Mouse (Mus musculus) thymus, postnatal 25 days (tissue): ENCODE results near the gene Rbfox3.

Source experiments
- DNase-seq: peaks from one replicate; pipeline ENCODE4 v3.0.0; 2022

The Rbfox3 gene

GRCm38 (mm10) chr11:118754535-118754934, 156.9 kb downstream of the Rbfox3 start:
- DNase-seq = no peak

DNA sequence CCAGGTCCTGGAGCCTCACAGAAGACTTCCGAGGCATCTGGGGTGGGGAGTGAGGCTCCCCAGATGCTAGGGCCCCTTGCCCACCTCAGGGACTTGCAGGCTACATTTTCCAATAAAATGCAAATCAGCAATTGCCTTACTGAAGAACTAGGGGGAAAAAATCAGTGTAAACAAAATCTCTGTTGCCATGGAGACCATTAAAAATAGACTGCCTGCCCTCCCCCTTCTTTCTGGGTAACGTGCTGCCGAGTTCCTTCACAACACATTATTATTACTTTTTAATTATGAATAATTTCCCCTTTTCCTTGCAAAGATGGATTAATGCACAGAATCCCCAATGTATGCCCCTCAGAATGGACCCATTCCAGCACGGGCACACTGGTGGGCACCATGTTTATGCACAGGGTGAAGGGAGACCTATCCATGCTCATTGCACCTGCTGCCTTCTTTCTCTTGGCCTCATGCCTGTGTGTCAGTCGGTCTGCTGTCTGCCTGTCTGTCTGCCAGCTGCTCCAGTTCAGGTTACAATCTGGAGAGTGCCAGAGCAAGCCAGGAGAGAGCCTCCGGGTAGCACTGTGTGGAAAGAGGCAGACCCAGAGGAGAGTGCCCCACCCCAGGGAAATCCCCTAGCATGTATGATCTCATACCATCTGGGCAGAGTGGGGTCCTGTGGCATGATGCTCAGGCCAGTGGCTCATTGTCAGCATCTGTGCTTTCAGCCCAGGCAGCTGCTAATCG, 159.3 kb downstream of the Rbfox3 start:
- DNase-seq = no peak

GRCm38 (mm10) chr11:118750745-118751330, 160.6 kb downstream of the Rbfox3 start:
- DNase-seq = no peak

DNA sequence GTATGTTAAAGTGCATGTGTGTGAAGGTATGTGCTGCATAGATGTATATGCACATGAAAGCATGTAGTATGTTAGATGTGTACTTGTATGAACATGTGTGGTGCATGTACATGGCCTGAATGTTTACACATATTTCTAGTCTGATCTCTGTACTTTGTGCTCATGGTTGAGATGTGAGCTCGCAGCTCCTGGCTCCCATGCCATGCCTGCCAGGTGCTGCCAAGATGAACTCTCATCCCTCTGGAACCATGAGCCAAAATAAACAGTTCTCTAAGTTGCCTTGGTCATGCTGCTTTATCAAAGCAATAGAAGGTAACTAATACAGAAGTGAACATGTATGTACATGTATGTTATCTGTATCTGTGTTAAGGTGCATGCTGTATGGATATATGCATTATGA, 161.9 kb downstream of the Rbfox3 start:
- no peak for DNase-seq

- no peak for DNase-seq
These were observed 162.8 kb downstream of the Rbfox3 start for GRCm38 (mm10) chr11:118748622-118749021.

DNA sequence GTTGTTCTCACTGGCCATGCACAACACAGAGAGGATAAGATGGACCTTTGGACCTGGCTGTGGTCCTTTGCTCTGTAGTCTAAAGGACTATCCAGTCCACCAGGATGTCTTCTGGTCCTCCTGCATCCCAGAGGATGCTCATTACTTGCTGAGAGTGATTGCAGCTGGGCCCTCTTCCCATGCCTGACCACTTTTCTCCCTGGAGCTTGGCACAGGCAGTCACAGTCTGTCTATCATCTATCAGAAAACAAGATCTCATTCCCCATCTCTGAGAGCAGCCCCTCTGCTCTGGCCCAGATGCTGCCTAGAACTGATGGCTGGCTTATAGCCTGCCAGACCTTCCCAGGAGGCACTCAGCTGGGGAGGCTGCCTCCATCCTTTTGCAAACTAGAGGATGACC, 166.1 kb downstream of the Rbfox3 start:
- no peak for DNase-seq

DNA sequence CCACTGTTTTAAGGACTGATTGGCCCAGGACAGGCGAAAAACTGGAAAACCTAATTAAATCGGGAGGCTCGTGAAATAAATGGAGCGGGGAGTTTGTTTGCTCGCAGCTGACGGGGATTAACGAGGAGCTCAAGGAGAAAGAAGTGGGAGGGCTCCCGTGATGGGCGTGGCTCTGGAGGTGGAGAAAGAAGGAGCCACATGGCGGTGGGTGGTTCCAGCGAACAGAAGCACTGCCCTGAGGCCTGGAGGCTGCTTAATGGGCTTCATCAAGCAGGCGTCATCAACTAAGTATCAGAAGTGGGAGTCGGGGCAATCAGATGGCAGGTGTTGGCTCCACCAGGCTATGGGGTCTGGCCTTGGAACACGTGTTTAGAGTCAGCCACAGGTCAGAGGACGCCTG, 166.6 kb downstream of the Rbfox3 start:
- DNase-seq = no peak

DNA sequence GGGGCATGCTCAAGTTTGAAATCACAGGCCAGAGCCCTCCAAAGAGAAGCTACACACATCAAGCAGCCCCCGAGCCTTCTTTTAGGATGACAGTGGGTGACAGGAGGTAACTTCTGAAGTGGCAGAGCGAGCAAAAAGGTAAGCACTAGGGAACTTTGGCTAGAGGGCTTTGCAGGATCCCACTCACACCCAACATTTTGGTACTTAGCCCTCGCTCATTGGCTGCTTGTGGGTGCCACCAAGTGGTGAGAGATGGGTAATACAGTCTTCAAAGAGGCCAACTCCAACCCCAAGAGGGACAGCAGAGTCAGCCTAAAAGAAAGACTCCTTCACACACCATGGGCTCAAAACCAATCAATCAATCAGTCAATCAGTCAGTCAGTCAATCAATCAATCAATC, 168.6 kb downstream of the Rbfox3 start:
- DNase-seq = peak; percentile 27

DNA sequence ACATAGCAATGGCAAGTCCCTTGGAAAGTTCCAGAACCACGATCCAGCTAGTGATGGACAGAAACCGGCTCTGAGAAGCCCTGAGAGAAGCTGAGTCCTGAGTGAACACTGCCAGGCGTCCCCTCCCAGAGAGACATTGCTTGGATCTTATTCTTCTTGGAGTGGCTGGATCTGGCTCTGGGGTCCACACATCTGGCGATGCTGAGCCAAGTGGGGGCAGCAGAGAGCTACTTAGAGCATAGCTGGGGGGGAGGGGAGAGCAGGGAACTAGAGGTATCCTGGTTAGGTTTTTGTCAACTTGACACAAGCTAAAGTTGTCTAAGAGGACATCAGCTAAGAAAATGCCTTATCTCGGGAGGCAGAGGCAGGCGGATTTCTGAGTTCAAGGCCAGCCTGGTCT, 170.1 kb downstream of the Rbfox3 start:
- peak; percentile 6 for DNase-seq

DNA sequence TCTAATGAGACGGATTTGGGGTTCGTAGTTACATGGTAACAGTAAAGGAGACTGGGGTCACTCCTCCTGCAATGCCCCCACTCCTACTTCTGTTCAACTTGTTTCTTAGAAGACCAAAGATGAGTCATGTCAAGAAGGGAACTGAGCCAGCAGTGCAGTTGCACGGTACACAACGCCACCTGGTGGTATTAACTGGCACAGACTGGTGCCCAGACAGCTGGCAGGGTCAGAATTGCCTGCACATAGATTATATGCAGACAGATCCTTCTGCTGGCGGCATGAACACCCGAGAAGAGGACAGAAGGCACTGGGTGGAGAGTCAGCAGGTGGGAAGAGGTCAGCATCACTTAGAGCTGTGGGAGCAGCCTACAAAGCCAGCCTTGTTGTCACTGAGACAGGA, 171.4 kb downstream of the Rbfox3 start:
- peak; percentile 11 for DNase-seq

GRCm38 (mm10) chr11:118738855-118739832, 172.3 kb downstream of the Rbfox3 start:
- peak; percentile 54 for DNase-seq

DNA sequence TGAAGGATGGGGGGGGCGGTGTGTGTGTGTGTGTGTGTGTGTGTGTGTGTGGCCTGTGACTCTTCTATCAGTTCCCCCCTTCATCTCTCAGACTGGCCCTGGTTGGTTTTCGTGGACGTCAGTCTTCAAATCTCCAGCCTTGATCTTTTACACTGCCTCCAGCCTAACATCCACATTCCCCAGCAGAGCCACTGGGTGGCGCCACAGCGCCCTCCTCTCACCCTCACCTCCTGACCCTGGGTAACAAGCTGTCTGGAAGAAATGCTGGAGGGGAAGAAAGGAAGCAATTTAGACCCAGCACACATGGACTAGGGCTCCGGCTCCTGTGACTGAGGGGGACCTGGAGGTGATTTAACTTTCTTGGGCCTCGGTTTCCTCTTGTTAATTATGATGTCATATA, 173.1 kb downstream of the Rbfox3 start:
- no peak for DNase-seq

DNA sequence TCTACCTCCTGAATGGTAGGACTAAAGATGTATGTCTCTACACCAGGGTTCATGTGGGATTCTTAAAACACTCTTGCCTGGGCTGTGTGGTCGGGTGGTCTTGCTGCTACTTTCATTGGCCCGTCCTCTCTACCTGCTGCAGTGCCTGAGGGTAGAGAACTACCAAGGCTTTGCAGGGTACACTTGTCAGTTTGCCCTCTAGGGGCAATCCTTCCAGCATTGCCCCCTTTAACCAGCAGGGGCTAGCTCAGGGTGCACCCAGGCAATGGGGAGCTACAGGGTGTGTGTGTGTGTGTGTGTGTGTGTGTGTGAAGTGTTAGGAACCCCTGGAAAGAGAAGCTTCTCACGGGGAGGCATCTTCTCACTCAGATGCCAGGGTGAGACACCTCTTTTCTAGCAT, 173.6 kb downstream of the Rbfox3 start:
- peak; percentile 8 for DNase-seq

DNA sequence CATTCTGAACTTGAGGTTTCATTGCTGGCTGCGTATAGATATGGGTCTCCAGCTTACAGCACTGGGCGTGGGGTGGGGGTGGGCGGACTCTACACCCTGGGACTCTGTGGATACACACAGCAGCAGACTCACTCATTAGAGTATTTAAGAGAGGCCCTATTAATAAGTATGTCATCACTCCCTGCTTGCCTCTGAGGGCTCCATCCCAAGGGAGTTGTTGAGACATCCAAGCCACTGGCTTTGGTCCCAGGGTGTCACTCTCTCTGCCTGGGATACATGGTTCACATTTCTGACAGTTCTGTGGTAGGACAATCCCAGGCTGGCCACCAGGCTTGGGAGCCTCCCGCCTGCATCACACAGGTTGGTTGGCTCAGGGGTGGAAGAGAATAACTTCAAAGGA, 174.4 kb downstream of the Rbfox3 start:
- DNase-seq = no peak

- DNase-seq = no peak
These were observed 179.7 kb downstream of the Rbfox3 start for GRCm38 (mm10) chr11:118731655-118732054.

- no peak for DNase-seq
These were observed 182.0 kb downstream of the Rbfox3 start for GRCm38 (mm10) chr11:118729373-118729772.

DNA sequence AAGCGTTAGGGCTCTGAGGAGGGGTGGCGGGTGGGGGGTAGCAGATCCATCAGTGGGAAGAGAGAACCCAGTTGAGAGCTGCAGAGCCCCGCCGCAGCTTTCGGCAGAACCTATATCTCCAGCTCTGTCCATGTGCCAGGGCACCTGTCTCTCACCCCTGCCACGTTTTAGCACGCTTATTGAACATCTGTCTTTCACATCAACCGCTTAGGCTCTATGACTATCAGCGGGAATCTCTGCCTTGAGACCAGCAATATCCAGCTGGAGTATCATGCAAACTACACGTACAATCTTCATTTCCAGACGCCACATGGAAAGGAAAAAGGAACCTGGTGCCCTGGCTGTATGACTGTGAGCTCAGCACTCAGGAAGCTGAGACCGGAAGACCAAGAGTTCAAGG, 182.6 kb downstream of the Rbfox3 start:
- DNase-seq = no peak

DNA sequence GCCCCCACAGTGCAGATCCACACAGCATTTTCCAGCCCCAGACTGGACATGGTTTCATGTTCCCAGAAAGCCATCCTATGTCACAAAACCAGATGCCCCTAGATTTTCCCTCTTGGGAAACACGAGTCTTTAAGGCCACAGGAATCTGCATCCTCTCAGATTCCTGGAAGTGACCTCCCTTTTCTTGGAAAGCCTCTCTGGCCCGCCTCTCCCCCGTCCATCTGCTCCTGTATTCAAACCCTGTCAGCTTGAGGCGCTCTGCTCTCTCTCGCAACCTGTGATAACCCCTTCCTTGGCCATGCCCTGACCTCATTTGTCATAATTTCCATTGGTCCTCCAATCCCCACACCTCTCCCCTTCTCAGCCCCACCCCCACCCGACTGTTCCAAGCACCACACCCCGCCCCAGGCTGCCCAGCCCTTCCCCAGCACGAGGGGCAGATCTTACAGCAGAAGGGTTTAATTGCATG, 183.3 kb downstream of the Rbfox3 start:
- DNase-seq = no peak

DNA sequence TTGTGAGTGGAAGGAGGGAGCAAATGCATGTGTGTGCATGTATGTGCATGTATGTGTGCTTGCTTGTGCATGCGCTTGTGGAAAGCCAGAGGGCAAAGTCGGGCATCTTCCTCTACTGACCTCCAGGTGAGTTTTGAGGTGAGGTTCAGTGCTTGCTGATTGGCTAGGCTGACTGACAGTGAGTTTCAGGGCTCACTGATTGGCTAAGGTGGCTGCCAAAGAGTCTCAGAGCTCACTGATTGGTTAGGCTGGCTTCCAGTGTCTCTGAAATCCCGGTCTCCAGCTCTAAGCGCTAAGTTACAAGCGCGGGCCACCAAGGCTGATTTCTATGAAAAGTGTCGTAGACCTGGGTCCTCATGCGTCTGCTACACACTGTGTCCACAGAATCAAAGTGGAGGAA, 185.0 kb downstream of the Rbfox3 start:
- no peak for DNase-seq

GRCm38 (mm10) chr11:118724423-118724822, 187.0 kb downstream of the Rbfox3 start:
- no peak for DNase-seq

- no peak for DNase-seq
These were observed 188.2 kb downstream of the Rbfox3 start for GRCm38 (mm10) chr11:118723166-118723565.

- DNase-seq = no peak
These were observed 189.5 kb downstream of the Rbfox3 start for GRCm38 (mm10) chr11:118721898-118722297.
